ENCODE assay signal across 10 mouse cellular contexts in the genomic region with DNA sequence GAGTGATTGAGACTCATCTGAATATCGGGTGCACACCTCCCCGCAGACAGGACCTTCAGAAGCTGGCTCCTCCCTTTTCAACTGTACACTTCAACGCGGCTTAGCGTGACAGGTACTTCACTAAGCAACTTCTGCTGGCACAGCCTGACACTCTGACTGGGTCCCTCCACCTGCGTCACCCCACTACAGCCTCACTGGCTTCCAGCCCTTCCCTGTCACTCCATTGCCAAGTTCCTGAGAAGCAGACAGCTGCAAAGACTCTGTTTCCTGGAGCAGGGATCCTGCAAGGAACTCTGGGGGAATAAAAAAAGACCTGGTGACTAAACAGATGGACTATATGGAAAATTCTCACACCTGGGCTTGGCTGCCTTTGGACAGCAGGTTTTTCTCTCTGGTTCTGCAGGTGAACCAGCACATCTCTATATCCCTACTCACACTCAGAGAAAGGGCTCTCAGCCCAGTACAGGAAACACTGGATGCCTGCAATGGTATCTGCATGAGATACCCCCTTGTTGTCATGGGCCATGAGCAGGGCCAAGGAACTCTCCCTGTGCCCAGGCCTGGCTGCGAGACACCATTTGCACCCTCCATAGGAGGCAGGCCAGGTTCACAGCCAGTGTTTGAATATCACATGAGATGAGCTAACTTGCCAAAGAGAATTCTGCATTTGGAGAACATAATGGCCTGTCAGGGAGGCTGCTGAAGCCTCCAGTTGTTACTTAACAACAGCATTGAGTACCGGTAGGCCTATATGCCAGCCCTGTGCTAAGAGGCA. TPM values are rescaled to one million over a fixed set of nuclear protein-coding genes. Genes with fewer than 3 reads are reported as not detected.
DNase-seq lines count a peak whose midpoint lies in the region; ATAC-seq and TF ChIP-seq lines count a peak whose summit lies in the region.
"Had no signal": no experiment of that assay in that cellular context is flagged by ENCODE, and none has a peak within 500 bp of the region (broad histone marks: within the 10 kb centered on the region; RNA-seq: fewer than 3 reads in every experiment).

No protein-coding gene starts in this region.

- peak; percentile 72 for DNase-seq in gastrocnemius, adult 2 months
- DNase-seq in gastrocnemius, postnatal 4 days (ENCODE audit: low spot score in 2 of 2) = no peak
- peak; percentile 48 to 55 for DNase-seq in kidney, postnatal 36 days
- DNase-seq in adrenal gland, postnatal 25 days = no peak
- DNase-seq in right cerebral cortex, adult 2 months (ENCODE audit: low spot score in 2 of 2) = no peak
- no peak for DNase-seq in frontal cortex, postnatal 36 days (ENCODE audit: low spot score in 2 of 2)
- DNase-seq: right cerebral cortex, postnatal 14 days had no signal

- H3K27ac ChIP-seq in gastrocnemius, adult 2 months = peak overlapping the region; percentile 86
- H3K27ac ChIP-seq in cortical plate, adult 2 months (ENCODE audit: insufficient read depth, low read length) = peak overlapping the region; percentile 88
- H3K27ac ChIP-seq in heart, embryonic 11.5 days (ENCODE audit: low read depth, low read length) = peak overlapping the region; percentile 68
- H3K27ac ChIP-seq: embryonic facial prominence, embryonic 13.5 days had no signal

- peak overlapping the region; percentile 27; the same call in 1 of the 2 replicates for H3K4me2 ChIP-seq in heart, embryonic 11.5 days
- H3K4me2 ChIP-seq: embryonic facial prominence, embryonic 13.5 days had no signal

- no peak for TF ChIP-seq POLR2A in cortical plate, adult 2 months (IDR thresholded peaks at IDR 0.05; ENCODE audit: extremely low read depth, insufficient read depth, low read length)

- WGBS in heart, embryonic 11.5 days (ENCODE audit: insufficient replicate concordance) = 48% methylated on average over 8 of the region's 8 CpGs

- no peak overlapping the region for H3K4me3 ChIP-seq in gastrocnemius, adult 2 months
- H3K4me3 ChIP-seq in cortical plate, adult 2 months (ENCODE audit: insufficient read depth, low read length) = no peak overlapping the region
- H3K4me3 ChIP-seq in heart, embryonic 11.5 days (ENCODE audit: low read depth, low read length) = no peak overlapping the region
- H3K4me3 ChIP-seq: embryonic facial prominence, embryonic 13.5 days had no signal

- H3K9me3 ChIP-seq in heart, embryonic 11.5 days (replicated peaks; ENCODE audit: control insufficient read depth, low read length) = no peaks in the 10 kb centered on the region
- H3K9me3 ChIP-seq: embryonic facial prominence, embryonic 13.5 days had no signal

- TF ChIP-seq CTCF in gastrocnemius, adult 2 months (IDR thresholded peaks at IDR 0.05) = no peak
- TF ChIP-seq CTCF in cortical plate, adult 2 months (IDR thresholded peaks at IDR 0.05; ENCODE audit: extremely low read depth, insufficient read depth, low read length) = no peak

- no peak for ATAC-seq in heart, embryonic 11.5 days (replicated peaks; ENCODE audit: insufficient number of reproducible peaks, low FRiP score, low TSS enrichment)

- intact Hi-C loops in gastrocnemius, adult 2 months (cut with DNase I) = loop anchor here (5.0 kb wide), 1 partner anchor 41 kb away; no protein-coding TSS in a partner anchor

- H3K36me3 ChIP-seq in heart, embryonic 11.5 days (ENCODE audit: control insufficient read depth, insufficient read depth, low read length) = no peaks in the 10 kb centered on the region

- H3K27me3 ChIP-seq in heart, embryonic 11.5 days (ENCODE audit: control insufficient read depth, insufficient read depth, low read length) = no peaks in the 10 kb centered on the region
- H3K27me3 ChIP-seq: embryonic facial prominence, embryonic 13.5 days had no signal

- H3K4me1 ChIP-seq in cortical plate, adult 2 months (ENCODE audit: control insufficient read depth, insufficient read depth, low read length) = peaks cover 49% of the 10 kb centered on the region
- H3K4me1 ChIP-seq in heart, embryonic 11.5 days (ENCODE audit: control insufficient read depth, insufficient read depth, low read length) = peaks cover 52% of the 10 kb centered on the region

- no peak overlapping the region for H3K9ac ChIP-seq in heart, embryonic 11.5 days (ENCODE audit: low read depth, low read length)
- H3K9ac ChIP-seq: embryonic facial prominence, embryonic 13.5 days had no signal

RNA-seq across cellular contexts. Expression of a gene that starts 44.3 kb away (rescaled TPM):
- 10 to 100 TPM; 21.4 to 31.0 TPM for total RNA-seq in gastrocnemius, adult 2 months (2021)
- total RNA-seq in gastrocnemius, postnatal 4 days (2021) = 10 to 100 TPM; 19.9 to 20.7 TPM
- polyA plus RNA-seq in cortical plate, adult 2 months (2012; rRNA removed) = 39.2 and 43.7 TPM in 2 replicates
- polyA plus RNA-seq in heart, embryonic 11.5 days (2014; fragmentation: Nextera tagmentation; extraction: Ambion mirVana) = 2.4 and 3.0 TPM in 2 replicates
- total RNA-seq in adrenal gland, postnatal 25 days (2021) = 6.8 and 7.8 TPM in 2 replicates

Comparison
In these comparisons a context has a peak if more than half of its experiments do, and no peak if none do; other contexts are left out.
1. DNase-seq: peak in gastrocnemius, adult 2 months (single experiment) and kidney, postnatal 36 days (2 of 2); none in gastrocnemius, postnatal 4 days (0 of 2), adrenal gland, postnatal 25 days (single experiment), right cerebral cortex, adult 2 months (0 of 2) and frontal cortex, postnatal 36 days (0 of 2).
2. Peak in every context shown above with its lines, with median percentiles within 50 percentile points of each other: H3K27ac ChIP-seq.